Mouse (Mus musculus) yolk sac, embryonic 10.5 days (tissue): ENCODE measurements at regions not wholly inside any gene's neighbourhood (a gene's known extent, or its start where the extent isn't known, plus 50 kb on each side); places are given as distances from the start of the nearest gene placed in this dataset.
A peak's percentile ranks its signal among the peaks of the same experiment; 100 is the strongest.

Source experiments
- DNase-seq: peaks from one replicate; pipeline ENCODE4 v3.0.0-alpha.2; 2017; ENCODE audit warnings: low spot score

DNA sequence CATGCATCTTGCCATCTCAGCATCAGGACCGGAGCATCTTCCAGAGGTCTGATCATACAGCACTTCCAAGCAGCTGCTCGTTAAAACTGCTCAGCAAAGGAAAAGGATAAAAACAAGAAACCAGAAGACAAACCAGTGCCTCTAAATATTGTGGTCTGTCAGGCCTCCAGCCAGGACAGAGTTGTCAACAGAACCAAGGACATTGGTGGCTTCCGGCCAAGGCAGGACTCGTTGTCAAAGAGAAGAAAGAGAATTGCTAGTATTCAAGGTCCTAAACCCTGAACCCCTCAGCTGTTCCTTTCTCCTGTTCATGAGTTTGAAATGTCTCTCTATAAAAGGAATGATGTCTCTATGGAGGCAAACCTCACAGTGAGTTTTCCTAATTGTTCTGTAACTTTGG lies 155.0 kb downstream of the Sp3 start:
- no peak for DNase-seq

DNA sequence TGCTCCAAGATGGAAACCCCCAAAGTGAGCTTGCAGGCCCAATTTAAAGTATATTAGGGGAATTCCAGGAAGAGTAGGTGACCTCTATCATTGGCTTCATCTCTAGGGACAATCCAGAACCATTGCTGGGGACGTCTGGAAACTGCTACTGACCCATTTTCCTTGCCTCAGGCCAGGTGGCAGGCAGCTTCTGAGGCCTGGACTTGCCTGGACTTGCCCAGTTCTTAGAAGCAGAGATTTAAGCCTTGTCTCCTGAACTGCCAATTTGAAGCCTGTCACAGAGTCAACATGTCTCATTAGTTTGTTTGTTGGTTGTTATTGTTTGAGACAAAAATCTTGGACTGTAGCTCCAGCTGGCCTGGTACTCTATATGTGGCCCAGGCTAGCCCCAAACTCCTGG lies 151.1 kb downstream of the Sp3 start:
- DNase-seq, result no peak

DNA sequence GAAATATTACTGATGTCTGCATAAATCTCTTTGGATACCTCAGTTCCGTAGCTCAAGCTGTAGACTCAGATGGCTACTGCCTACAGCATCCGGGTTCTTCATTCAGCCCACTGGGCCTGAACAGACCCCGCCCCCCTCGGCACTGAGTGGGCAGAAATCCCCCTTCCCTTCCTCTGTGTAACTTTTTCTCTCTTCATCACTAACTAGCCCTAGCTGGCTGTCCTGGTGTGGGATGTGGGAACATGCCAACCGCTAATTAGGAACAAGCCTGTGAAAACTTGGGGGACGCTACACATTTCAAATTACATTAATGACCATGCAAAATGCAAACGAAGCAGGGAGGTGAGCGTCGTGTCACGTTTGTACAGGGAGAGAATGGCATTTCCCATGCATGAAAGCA lies 147.5 kb downstream of the Sp3 start:
- no peak for DNase-seq

DNA sequence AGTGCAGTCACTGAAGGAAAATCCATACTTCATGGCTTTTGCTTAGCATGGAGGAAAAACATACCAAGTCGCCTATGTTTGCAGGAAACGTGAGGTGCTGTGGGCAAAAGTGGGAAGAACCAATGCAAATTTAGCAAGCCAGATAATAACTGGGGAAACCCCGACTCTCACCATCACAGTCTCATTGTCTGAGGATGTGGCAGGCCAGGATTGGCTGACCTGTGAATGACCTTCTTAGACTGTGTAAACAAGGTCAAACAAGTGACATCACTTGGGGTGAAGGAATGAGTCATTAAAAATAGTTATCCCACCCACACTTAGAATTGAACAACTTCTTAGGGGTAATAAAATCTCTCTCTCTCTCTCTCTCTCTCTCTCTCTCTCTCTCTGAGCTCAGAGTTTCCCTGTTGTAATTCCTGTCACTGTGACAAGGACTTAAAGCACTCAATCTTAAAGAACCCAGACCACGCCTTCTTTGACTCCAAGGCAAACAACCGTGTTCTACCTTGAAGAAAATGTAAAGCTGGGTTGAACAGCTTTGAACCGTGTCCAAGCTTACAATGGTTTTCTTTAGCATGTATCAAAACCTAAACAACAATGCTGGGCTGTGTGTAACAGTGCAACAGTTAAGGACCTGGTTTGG lies 142.0 kb downstream of the Sp3 start:
- peak; percentile 19 for DNase-seq

DNA sequence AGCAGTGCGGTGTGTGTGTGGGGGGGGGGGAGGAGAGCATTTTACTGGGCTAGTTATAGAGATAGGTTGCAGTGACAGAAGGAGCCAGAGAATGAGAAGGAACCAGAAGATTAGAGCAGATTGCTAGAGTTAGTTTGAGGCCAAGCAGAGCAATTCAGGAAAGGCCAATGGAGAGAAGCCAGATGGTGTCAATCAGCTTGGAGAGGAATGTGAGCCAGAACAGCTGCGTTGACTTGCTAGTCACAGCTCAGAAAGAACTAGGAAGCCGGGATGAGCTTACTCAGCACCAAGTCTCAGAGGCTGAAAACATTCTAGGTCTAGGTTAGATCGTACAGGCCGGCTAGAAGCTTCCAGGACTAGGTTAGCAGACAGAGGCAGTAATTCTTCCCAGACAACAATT lies 140.6 kb downstream of the Sp3 start:
- no peak for DNase-seq

DNA sequence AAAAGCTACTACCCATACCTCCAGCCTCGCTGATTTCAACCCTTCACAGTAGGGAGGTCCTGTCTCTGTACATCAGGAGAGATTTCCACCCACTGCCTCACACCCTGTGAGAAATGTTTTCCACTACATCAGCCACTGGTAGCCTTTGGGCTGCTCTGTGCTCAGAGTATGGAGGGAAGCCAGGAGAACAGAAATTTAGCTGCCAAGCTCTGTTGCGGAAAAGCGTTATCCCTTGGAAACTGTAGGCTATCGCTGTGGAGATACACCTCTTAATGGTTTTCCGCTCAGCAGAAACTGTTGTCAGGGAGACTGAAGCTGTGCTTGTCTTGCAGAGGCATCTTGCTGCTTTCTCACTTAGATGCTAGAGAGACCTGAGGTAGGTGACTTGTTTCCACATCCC lies 138.9 kb downstream of the Sp3 start:
- no peak for DNase-seq

DNA sequence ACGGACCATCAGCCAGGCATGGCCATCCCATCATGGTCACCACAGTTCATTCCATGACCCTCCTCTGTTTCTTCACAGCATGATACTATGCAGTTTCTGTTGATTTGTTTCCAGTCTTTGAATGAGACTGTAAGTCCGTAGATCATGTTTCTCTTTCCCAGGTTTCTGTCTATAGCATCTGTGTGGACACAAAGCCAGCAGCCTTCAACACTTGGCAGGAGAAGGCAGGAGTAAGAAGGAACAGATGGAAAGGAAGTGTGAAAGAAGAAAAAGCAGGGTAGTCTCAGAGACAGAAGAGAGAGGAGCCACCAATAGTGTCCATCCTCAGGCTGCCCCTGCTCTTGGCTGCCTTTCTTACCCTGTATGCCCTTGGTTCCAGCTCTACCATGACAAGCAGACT lies 136.6 kb downstream of the Sp3 start:
- no peak for DNase-seq

DNA sequence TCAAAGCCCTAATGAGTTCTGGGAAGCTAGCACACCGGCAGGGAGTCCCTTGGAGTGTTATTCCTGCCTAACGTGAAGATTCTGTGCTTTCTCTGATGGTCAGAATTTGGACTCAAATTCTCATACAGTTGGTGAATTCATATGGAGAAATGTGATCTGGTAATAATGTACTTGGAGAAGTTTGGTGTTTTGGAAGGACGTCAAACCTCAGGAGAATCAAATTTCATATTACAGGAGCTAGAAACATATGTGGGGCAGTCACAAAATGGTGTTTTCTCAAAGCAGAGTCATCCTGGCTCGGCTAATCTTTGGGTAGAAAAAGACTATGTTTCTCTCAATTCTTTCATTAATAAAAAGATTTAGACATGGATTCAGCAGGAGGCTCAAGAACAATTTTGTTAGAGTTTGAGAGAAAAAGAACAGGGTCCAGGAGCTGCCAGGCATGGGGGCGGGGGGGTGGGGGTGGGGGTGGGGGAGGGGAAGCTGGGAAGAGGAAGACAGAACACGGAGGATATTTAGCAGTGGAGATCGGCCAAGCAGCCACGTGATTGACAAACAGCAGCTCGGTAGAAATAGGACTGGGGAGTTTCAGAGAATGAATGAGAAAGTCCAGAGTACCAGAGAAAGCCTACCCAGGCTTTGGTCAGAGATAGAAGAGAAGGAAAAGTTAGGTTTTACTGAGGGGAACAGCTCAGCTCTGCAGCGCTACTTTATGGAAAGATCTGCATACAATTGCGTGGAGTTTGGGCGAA lies 130.6 kb downstream of the Sp3 start:
- peak; percentile 11 for DNase-seq

DNA sequence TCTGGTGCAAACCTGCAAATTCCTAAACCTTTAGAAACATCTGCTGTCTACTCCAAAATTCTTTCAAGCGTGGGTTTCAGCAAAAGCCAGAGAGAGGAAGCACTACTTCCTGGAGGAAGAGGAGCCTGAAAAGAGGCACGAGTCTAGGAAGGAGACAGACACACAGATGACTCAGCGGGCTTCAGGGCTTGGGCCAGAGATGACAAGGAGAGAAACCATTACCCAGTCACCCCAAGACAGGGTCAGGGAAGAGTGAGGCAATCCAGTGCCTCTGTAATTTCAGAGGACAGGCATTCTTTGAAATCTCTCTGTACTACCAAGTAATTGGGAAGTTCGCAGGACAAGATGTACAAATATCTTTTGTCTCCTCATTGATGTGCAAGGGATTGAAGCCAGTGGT lies 127.7 kb downstream of the Sp3 start:
- DNase-seq, result no peak

DNA sequence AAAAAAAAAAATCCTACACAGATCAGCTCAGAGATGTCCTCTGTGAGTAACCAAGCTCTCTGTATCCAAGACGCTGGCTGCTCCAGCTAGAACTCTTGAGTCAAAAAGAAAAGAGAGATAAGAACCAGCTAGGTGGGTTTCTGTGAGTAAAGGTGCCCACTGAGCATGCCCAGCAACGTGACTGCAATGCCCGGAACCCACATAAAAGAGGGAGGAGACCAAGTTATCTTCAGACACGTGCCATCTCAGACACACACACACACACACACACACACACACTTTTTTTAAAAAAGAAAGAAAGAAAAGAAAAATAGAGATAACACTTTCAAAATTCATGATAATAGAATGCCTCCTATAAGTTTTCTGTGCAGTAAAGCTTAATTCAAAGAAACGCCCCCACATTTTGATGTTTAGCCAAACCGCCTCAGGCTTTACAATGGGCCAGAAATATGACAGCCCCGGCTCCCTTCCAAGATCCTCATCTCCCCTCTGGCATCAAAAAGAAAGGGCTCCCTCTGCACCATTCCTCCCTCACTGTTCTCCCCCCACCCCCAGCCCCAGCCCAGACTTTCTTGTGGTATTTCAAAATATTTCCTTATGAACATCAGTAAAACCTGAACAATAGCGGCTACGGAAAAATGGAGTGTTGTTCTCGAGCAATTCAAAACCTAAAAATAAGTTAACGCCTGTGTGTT lies 124.8 kb downstream of the Sp3 start:
- no peak for DNase-seq

DNA sequence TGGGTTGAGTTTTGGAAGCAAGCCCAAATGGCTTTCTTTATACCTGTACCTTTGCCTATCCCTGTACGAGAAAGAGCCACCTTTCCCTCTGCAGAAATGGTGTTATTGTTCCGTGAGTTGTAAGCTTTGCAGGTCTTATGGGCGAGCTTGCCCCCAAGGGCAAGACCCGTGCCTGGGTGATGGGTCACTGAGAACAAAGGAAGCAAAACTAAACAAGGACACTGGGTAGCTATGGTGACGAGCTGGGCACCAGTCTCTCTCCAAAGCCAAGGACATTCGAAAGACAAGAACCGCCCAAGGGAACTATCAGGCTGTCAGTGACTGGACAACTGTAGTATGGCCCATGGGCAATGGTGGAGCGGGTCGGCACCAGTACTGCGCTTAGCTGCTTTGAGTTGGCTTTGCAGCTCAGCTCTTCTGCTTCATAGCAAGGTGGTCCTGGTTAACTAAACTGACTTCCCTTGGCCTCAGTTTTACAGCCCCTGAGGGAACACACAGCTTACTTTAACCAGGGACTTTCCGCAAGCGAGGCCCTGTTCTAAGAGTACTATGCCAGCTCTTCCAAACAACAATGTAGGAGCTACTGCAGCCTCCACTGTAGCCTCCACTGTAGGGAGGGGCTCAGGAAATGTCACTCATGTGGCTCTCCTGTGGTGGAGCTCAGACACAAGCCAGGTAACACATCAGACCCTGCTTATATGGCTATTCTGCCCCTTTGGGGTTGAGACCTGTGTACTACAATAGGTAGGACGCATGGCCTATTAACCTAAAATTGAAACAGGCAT lies 124.1 kb downstream of the Sp3 start:
- no peak for DNase-seq

DNA sequence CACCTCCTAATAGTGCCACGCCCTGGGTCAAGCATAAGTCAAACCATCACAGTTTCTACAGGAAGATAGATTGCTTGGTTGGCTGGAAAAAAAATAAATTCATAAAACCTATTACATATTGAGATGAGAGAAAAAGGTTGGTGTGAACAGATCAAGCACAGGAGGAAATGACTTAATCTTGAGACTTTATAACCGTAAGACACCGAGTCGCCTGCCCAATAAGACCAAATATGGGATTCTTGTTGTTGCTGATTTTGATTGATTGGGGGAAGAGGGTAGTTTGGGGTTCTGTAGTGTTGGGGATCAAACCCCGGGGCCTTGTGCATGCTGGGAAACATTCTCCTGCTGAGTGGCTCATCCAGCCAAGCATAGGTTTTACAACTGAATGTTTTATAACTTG lies 122.9 kb downstream of the Sp3 start:
- DNase-seq, result no peak

DNA sequence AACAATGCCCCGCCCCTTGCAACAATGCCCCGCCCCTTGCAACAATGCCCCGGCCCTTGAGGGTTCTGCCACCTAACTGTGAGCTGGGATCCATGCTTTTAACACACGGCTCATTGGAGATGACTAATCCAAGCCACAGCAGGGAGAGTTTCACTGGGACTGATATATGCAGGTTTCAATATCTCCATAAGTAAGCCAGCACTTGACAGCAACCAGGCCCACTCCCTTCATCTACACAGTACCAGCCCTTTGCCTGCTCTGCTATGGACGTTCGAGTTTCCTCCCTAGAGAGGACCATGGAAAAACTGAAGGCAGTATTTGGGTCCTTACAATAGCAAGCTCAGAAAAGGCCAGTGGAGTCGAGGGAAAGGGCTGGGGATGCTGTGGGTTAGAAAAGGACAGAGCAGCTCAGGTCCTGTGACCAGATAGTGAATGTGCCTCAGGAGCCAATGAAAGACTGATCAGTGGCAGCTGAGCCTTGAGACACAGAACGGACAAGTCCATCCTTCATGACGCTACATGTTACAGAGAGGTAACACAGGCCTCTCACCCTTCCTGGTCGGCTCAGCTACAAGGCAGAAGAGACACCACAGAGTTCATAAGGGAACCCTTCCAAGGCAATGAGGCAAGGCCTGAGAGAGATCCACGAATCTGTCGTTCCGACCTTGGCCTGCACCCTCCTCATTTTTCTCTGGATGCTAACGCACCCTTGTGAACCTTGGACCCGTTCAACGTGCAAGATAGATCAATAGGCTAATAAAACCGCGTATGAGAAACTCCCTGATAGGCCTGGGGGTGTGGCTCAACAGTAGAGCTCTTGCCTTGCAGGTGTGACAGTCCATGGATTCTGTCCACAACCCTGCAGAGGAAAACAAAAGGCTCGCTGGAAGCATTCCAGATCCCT lies 114.5 kb downstream of the Sp3 start:
- DNase-seq, result no peak

DNA sequence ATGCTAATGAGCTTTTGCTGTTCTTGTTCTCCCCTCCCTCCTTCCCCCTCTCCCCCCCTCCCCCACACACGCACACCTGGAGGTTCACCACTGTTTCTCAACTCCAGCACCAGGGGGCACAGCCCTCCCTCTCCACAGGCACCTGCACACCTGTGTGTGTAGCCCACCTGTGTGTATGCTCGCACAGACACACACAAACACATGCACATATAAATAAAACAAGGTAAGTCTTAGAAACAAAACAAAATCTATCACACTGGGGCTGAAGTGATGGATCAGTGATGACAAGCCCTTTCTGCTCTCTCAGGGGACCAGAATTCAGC lies 113.9 kb downstream of the Sp3 start:
- no peak for DNase-seq

DNA sequence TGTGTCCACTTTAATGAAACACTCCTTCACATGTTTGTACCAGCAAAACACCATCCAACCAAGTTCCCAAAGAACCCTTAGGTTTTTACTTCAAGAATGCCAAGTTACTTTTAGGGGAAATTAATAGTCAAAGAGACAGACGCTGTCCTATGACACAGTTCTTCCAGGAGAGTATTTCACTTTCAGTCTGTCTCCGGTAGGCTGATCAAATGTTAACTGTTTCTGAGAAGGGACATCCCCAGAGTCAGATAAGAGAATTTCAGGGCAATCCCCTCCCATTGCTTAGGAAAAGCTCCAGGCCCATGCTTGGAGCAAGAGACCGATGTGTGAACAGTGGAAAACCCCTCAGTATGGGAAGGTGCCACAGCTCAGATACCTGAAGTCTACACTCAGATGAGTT lies 112.1 kb downstream of the Sp3 start:
- DNase-seq, result no peak

DNA sequence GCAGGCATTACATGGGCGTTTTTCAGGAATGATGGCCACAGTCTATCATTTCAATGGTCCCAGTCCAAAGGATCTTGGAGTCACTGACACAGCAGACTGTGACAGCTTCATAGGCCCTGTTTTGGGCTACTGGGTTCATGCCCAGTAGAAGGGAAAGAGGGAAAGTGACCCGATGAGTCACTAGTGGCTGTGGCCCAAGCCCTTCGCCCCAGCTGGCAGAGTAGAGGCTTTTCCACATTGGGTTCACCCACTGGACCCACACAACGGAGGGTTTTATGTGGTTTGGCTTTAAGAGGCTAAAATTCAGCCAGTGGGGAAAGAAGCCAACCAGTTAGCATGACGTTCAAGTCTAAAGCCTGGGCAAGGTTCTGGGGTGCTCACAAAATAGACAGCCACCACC lies 108.4 kb downstream of the Sp3 start:
- DNase-seq, result no peak

DNA sequence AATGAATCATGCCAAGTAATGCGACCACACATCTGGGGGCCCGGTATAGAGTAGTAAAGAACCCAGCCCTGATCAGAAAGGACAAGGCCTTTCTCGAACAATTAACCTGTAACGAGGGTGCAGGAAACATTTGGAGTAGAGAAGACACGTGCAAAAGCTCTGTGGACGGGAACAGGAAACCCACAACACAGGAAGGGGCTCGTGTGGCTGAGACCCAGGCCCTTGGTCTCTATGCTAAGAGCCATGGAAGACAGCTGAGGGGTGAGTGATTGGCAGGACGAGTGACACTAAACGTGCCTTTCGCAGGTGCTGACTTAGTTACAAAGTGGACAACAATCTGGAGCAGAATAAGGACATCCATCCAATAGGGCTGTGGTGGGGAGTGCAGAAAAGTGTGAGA lies 106.3 kb downstream of the Sp3 start:
- DNase-seq, result no peak

DNA sequence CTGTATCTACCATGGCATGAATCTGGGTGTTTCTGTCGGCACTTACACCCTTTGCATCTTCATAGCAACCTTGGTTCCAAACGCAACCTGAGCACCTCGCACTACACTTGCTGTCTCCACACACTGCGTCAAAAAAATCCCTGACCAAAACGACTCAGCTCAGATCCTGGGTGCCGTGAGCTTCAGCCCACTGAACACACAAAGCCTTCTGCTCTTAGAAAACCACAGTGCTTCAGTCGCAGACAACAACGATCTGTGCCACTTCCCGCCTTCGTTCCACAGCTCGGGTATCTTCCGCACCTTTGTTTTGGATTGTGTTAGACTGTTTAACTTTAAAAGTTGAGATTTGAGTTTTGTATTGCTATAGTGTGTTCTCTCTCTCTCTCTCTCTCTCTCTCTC lies 105.7 kb downstream of the Sp3 start:
- DNase-seq, result no peak

DNA sequence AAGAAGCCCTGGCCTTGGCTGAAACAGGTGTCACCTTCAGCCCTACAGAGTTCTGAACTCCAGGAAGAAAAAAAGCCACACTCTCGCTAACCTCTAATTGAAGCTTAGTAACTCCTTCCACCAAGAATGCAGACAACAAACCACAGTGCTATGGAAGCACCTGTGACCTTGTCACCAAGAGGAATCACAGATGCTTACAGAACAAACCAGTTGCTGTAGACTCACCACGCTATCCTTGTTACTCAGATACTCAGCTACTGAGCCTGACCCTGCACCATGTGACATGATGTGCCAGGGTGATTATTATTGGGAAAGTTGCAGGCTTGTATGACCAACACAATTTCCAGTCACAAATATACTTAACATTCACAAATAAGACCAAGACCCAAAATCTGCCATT lies 104.6 kb downstream of the Sp3 start:
- no peak for DNase-seq

DNA sequence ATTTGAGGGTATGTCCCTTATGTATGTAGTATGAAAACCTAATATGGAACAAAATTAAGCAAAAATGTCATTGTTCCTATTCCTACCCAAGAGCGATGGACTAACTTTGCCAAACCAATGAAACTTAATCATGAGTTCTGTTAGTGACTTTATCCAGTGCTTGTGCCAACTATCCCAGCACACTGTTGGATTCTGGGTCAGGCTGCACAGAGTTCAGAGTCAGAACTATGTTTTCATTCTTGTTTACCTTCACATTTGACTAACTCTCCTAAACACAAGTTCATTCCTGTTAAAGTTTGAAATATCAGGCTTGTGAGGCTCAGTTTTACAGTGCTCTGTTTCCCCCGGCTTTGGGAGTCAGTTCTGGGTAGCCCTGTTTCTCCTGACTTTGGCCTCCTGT lies 100.2 kb downstream of the Sp3 start:
- no peak for DNase-seq

DNA sequence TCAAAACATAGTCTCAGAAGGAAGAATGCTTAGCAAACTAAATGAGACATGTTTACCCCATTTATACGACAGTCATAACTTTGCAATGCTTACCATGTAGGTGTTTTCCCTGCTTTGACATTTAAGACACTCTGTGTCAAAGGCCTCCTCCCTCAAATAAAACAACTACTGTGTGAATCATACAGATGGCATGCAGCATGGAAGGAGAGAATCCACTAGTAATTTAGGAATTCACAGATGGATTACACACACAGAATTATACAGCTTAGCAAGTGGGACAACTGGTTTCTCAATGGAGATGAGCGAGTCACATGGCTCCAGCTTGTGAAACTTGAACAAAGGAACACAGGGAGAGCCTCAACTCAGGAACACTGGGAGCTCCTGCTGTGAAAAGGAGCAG lies 98.7 kb downstream of the Sp3 start:
- no peak for DNase-seq

DNA sequence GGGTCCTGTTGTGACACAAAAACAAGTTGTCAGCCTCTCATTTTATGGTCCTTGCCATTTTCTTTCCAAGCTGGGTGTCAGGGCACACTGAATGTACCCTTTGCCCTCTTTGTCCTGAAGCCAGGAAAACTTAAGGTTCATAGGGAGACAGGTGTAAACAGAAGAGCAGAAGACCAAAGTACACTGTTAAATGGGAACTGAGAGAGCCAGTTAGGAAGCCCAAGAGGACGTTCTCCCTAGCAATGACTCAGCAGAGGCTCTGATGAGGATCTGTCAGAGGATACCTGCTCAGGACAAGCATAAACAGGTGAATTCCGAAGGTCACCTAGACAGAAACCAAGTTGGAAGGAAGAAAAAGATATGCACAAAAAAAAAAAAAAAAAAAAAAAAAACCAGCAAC lies 94.0 kb downstream of the Sp3 start:
- DNase-seq, result peak; percentile 48
